Mouse (Mus musculus) liver, adult (tissue): ENCODE results near the gene Rdh5.

Source experiments
- GATA4 ChIP-seq: IDR thresholded peaks from 2 replicates; pipeline ENCODE4 v1.6.1; 2014; ENCODE audit warnings: mild to moderate bottlenecking, low read length; ENCODE audit not compliant: insufficient replicate concordance

The Rdh5 gene

GRCm38 (mm10) chr10:128896807-128897206 lies 25.9 kb downstream of the Rdh5 start:
- TF ChIP-seq GATA4: no peak

- TF ChIP-seq GATA4: no peak
Measured at GRCm38 (mm10) chr10:128895952-128896693, 26.6 kb downstream of the Rdh5 start.

- no peak for TF ChIP-seq GATA4
Measured at GRCm38 (mm10) chr10:128895437-128895836, 27.3 kb downstream of the Rdh5 start.

GRCm38 (mm10) chr10:128892246-128892645 lies 30.4 kb downstream of the Rdh5 start:
- TF ChIP-seq GATA4: no peak

GRCm38 (mm10) chr10:128891296-128892094 lies 31.2 kb downstream of the Rdh5 start, which contains the start of gene Gdf11:
TSS of gene Gdf11 (minus strand) at chr10:128891718.
- no peak for TF ChIP-seq GATA4

- TF ChIP-seq GATA4: no peak
Measured at GRCm38 (mm10) chr10:128890383-128891295, 32.0 kb downstream of the Rdh5 start.

- TF ChIP-seq GATA4: no peak
Measured at GRCm38 (mm10) chr10:128889846-128890245, 32.8 kb downstream of the Rdh5 start.

GRCm38 (mm10) chr10:128888941-128889827 lies 33.5 kb downstream of the Rdh5 start:
- no peak for TF ChIP-seq GATA4

- TF ChIP-seq GATA4: no peak
Measured at GRCm38 (mm10) chr10:128882067-128882466, 40.6 kb downstream of the Rdh5 start.

GRCm38 (mm10) chr10:128878811-128879210 lies 43.9 kb downstream of the Rdh5 start:
- no peak for TF ChIP-seq GATA4

- no peak for TF ChIP-seq GATA4
Measured at GRCm38 (mm10) chr10:128878291-128878690, 44.4 kb downstream of the Rdh5 start.

- no peak for TF ChIP-seq GATA4
Measured at GRCm38 (mm10) chr10:128870341-128870740, 52.3 kb downstream of the Rdh5 start.

- no peak for TF ChIP-seq GATA4
Measured at GRCm38 (mm10) chr10:128866518-128866917, 56.2 kb downstream of the Rdh5 start.

GRCm38 (mm10) chr10:128866042-128866441 lies 56.6 kb downstream of the Rdh5 start:
- TF ChIP-seq GATA4: no peak
